Mouse (Mus musculus) limb, embryonic 14.5 days (tissue): Measurements from ENCODE around the gene Cd27. TPM values are rescaled to one million over a fixed set of nuclear protein-coding genes. Genes with fewer than 3 reads are reported as not detected.

Experiments
- ATAC-seq: fragments of 200-750 bp; cut with Nextera tagmentation; 2 replicates; pipeline ENCODE4 v1.8.0; 2017; ENCODE audit warnings: low read depth, moderate number of reproducible peaks, moderate TSS enrichment; ENCODE audit not compliant: low FRiP score
- DNase-seq: peaks from one replicate; pipeline ENCODE4 v3.0.0-alpha.2; 2015; ENCODE audit warnings: low spot score
- H3K27ac ChIP-seq: fragments of 300-500 bp; sonication (generic); replicated peaks from 2 replicates; pipeline ENCODE4 v1.5.1; 2014; ENCODE audit warnings: low read depth, mild to moderate bottlenecking, low read length, moderate library complexity, mixed read lengths
- H3K27me3 ChIP-seq: fragments of 300-500 bp; sonication (generic); 2 replicates; pipeline ENCODE4 v1.6.1; 2014; ENCODE audit warnings: low read length, mixed read lengths; ENCODE audit not compliant: control insufficient read depth, insufficient read depth
- H3K36me3 ChIP-seq: fragments of 300-500 bp; sonication (generic); 2 replicates; pipeline ENCODE4 v1.6.1; 2014; ENCODE audit warnings: mild to moderate bottlenecking, low read length, moderate library complexity, mixed read lengths; ENCODE audit not compliant: control insufficient read depth, insufficient read depth
- H3K4me1 ChIP-seq: fragments of 300-500 bp; sonication (generic); 2 replicates; pipeline ENCODE4 v1.6.1; 2014; ENCODE audit warnings: antibody characterized with exemption, low read length, mixed read lengths; ENCODE audit not compliant: control insufficient read depth, insufficient read depth
- H3K4me2 ChIP-seq: fragments of 300-500 bp; sonication (generic); replicated peaks from 2 replicates; pipeline ENCODE4 v1.6.1; 2014; ENCODE audit warnings: low read depth, mild to moderate bottlenecking, low read length, moderate library complexity; ENCODE audit not compliant: severe bottlenecking
- H3K4me3 ChIP-seq: fragments of 300-500 bp; sonication (generic); replicated peaks from 2 replicates; pipeline ENCODE4 v1.5.1; 2014; ENCODE audit warnings: low read length
- H3K9ac ChIP-seq: fragments of 300-500 bp; sonication (generic); 2 replicates; pipeline ENCODE4 v1.6.1; 2014; ENCODE audit warnings: mild to moderate bottlenecking, low read depth, low read length, moderate library complexity; ENCODE audit not compliant: severe bottlenecking
- H3K9me3 ChIP-seq: fragments of 300-500 bp; sonication (generic); 2 replicates; pipeline ENCODE4 v1.6.1; 2016; ENCODE audit warnings: low read length; ENCODE audit not compliant: control insufficient read depth
- POLR2A ChIP-seq: fragments of 200-500 bp; IDR thresholded peaks from 2 replicates; pipeline ENCODE4 v1.8.0; 2012; ENCODE audit warnings: inconsistent platforms, mild to moderate bottlenecking, moderate library complexity, borderline replicate concordance; ENCODE audit not compliant: insufficient read depth, insufficient read length; ENCODE audit errors: extremely low read depth
- WGBS: fragments of 180-500 bp; shearing (Covaris S2); extraction: QIAGEN DNeasy Blood & Tissue Kit; methylation state at CpG from one replicate; pipeline ENCODE4 v1.1.7; 2014; 5-methylcytosine and 5-hydroxymethylcytosine counted together
- polyA plus RNA-seq, 2 experiments: library from polyadenylated mRNA; depleted of rRNA in 1 of 2; stranded (reverse) in 1 of 2; unstranded in 1 of 2; fragments of >200 nt; fragmentation: Nextera tagmentation in 1 of 2; extraction: Ambion mirVana in 1 of 2; gene quantifications; 2 replicates each; pipeline versions ENCODE4 v1.2.1 to v1.2.3; 2012 to 2014

The Cd27 gene
- polyA plus RNA-seq, 2 experiments, result 0.50 to 1.3 TPM

DNA sequence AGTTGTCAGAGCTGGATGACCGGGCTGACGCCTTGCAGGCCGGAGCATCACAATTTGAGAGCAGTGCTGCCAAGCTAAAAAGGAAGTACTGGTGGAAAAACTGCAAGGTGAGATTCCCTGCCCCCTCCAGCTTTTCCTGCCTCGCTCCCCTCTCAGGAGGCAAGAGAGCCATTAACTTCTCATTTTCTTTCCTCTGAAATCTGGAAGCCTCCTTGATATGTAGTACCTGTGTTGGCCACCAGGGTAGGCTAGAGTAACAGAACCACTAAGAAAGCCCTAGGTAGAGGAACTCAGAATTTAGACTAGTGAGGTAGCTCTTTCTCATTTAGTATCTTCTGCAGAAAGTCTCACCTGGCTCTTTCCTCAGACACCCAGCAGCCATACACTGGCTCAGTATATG is 17.8 kb downstream of the Cd27 start:
- TF ChIP-seq POLR2A, result no peak
- Histone ChIP-seq H3K4me3 (no peak overlapping the region), H3K36me3 (peaks cover 6% of the 10 kb centered on the region; the same call in 1 of the 2 replicates), H3K9ac (no peak overlapping the region), H3K27ac (no peak overlapping the region), H3K4me1 (no peaks in the 10 kb centered on the region), H3K4me2 (no peak overlapping the region), H3K27me3 (no peaks in the 10 kb centered on the region), H3K9me3 (no peaks in the 10 kb centered on the region)
- 69% methylated on average over 4 of the region's 4 CpGs for WGBS
- ATAC-seq (no peak), DNase-seq (peak; percentile 60)

DNA sequence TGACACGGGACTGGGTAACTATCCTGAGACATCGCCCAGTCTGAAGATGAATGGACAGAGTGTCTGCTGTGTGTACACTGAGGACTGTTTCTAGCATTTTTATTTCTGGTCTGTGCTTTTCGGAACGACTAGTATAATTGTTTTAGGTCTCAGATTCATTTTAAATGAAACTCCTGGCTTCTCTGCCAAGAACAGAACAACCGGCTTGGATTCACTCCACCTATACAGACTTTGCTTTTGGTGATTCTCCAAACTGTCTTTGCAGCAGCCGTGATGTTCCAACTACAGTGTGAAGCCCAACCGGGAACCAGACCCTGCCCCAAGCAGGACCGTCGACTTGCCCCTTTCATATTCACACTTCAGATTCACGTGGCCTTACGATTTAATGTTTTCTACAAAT is 18.9 kb downstream of the Cd27 start:
- Histone ChIP-seq H3K4me3 (no peak overlapping the region), H3K9ac (no peak overlapping the region), H3K27ac (no peak overlapping the region), H3K4me2 (no peak overlapping the region), H3K9me3 (no peaks in the 10 kb centered on the region), H3K4me1 (no peaks in the 10 kb centered on the region), H3K27me3 (no peaks in the 10 kb centered on the region), H3K36me3 (peaks cover 1% of the 10 kb centered on the region; the same call in 1 of the 2 replicates)
- 85% methylated on average over 11 of the region's 11 CpGs for WGBS
- ATAC-seq (no peak), DNase-seq (no peak)
- no peak for TF ChIP-seq POLR2A

DNA sequence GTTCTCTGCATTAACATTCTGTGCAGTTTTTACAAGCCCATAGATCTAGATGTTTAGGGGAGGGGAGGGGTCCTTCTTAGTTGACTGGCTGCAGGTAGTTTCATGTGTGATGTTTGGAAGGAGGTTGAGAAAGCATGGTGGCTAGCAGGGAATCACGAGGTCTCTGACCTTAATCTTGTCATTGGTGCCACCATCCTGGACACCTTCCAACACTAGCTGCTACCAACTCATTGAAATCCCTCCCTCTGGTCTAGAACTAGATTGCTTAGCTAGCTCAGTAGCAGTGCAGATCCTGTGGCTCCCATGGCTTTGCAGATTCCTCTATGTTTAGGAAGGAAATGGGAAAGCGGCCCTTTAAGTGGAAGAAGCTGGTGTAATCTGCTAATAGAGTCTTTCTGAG is 19.9 kb downstream of the Cd27 start:
- H3K27me3 ChIP-seq, result no peaks in the 10 kb centered on the region
- DNase-seq, result no peak
- no peak overlapping the region for H3K27ac ChIP-seq
- no peaks in the 10 kb centered on the region for H3K4me1 ChIP-seq
- WGBS, result 89% methylated on average over 2 of the region's 2 CpGs
- no peak overlapping the region for H3K9ac ChIP-seq
- no peak for TF ChIP-seq POLR2A
- no peaks in the 10 kb centered on the region for H3K36me3 ChIP-seq
- no peak overlapping the region for H3K4me3 ChIP-seq
- no peak for ATAC-seq
- no peaks in the 10 kb centered on the region for H3K9me3 ChIP-seq
- H3K4me2 ChIP-seq, result no peak overlapping the region

DNA sequence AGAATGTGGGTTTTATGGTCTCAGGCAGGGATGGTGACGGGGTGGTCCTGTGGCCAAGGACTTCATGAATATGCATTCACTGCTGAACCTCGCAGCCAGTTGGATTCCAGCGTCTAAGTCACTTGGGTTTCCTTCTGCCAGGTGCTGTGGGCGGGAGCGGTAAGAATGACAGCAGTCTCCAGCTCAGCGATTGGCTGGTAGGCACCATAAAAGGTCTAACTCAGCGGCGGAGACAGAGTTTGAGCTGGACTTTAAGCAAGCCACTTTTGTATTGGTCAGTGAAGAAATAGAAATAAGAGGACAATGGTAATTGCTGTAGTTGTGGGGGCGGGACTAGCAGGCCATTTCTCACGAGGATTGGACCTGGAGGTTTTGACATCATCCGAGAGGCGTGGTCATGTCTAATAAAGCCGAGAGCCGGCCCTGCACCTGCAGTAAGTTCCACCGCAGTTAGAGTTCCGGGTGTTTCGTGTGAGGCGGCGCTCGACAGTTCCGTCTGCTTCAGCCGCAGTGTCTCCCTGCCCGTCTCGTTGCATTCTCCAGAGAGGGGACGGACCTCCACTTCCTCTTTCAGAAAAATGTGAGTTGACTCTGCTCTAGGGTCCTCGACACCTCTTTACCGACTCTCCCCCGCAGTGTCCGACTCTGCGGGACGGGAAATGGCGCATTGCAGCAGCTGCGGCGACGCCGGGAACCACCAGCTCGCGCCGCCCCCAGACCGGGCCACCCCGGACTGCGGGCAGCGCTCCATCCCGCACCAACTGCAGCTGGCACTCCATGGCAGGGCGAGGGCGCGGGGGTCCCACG is 21.5 kb downstream of the Cd27 start, which contains the start of gene Vamp1:
Gene Vamp1 (plus strand): TSS at position 404 of the 807 bp plus-strand sequence.
- 0% methylated on average over 47 of the region's 48 CpGs for WGBS
- no peaks in the 10 kb centered on the region for H3K36me3 ChIP-seq
- peak; percentile 76; the same call in 1 of the 2 replicates for TF ChIP-seq POLR2A

DNA sequence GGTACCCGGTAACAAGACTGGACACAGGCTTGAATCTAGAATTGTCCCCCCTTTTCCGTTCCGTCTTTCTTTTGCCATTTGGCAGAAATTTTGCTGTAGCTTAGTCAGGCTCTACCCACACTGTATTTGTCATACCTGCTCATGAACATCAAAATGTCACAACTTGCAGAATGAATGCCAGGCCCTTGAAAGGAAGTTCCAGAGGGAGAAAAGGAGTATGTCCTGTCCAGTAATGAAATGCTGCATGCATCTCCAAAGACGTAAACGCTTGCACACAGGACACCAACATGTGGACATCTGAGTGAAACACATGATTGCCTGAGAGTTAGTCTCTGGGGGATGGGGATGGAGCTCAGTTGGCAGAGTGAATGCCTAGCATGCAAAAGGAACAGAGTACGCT is 23.1 kb downstream of the Cd27 start:
- TF ChIP-seq POLR2A, result no peak
- Histone ChIP-seq H3K9me3 (no peaks in the 10 kb centered on the region), H3K9ac (no peak overlapping the region), H3K27me3 (no peaks in the 10 kb centered on the region), H3K4me3 (no peak overlapping the region), H3K27ac (no peak overlapping the region), H3K4me1 (no peaks in the 10 kb centered on the region), H3K36me3 (no peaks in the 10 kb centered on the region), H3K4me2 (no peak overlapping the region)
- WGBS, result 81% methylated on average over 6 of the region's 6 CpGs
- ATAC-seq, result no peak
- no peak for DNase-seq

More for the DNA sequence above, 21.5 kb downstream of the Cd27 start, which contains the start of gene Vamp1:
- peak within 1 kb of the TSS; percentile 88 for H3K4me2 ChIP-seq
- DNase-seq (peak; percentile 98), ATAC-seq (peak; percentile 95)
- no peaks in the 10 kb centered on the region for H3K9me3 ChIP-seq
- no peaks in the 10 kb centered on the region for H3K4me1 ChIP-seq
- H3K4me3 ChIP-seq, result peak within 1 kb of the TSS; percentile 63
- H3K27ac ChIP-seq, result peak within 1 kb of the TSS; percentile 56
- H3K9ac ChIP-seq, result peak within 1 kb of the TSS; percentile 71
- no peaks in the 10 kb centered on the region for H3K27me3 ChIP-seq
